Mouse (Mus musculus): ENCODE data around the gene Lurap1l. TPM values are rescaled to one million over a fixed set of nuclear protein-coding genes. Genes with fewer than 3 reads are reported as not detected.

The Lurap1l gene
- 9.5 and 11.7 TPM in 2 replicates for polyA plus RNA-seq (2012; rRNA removed; ENCODE audit: low replicate concordance)

GRCm38 (mm10) chr4:80910481-80910870 is at the start of gene Lurap1l:
TSS of gene Lurap1l (plus strand) at chr4:80910646.

Other genes starting within 250 kb of the Lurap1l start
- gene Tyrp1, start 76.5 kb upstream of the Lurap1l start, polyA plus RNA-seq (2012; rRNA removed; ENCODE audit: low replicate concordance) = not detected in 2 replicates

Data from mammary gland, adult 2 months (tissue).